Mouse (Mus musculus) heart, adult 2 months (tissue): Measurements from ENCODE around the gene Clip1. TPM values are rescaled to one million over a fixed set of nuclear protein-coding genes. Genes with fewer than 3 reads are reported as not detected.
A peak's percentile ranks its signal among the peaks of the same experiment; 100 is the strongest.

Experiments used
- DNase-seq, 2 experiments: peaks; one replicate each; pipeline ENCODE4 v3.0.0; 2021
- H3K27ac ChIP-seq: fragments of 200-600 bp; 2 replicates; pipeline ENCODE4 v1.8.1; 2022
- H3K27me3 ChIP-seq: fragments of 200-500 bp; 2 replicates; pipeline ENCODE4 v1.6.1; 2012; ENCODE audit warnings: mild to moderate bottlenecking, low read length, inconsistent platforms, mixed read lengths; ENCODE audit not compliant: control insufficient read depth, insufficient read depth
- H3K36me3 ChIP-seq: fragments of 200-500 bp; 2 replicates; pipeline ENCODE4 v1.6.1; 2012; ENCODE audit warnings: low read length, inconsistent platforms; ENCODE audit not compliant: control insufficient read depth, insufficient read depth
- H3K4me1 ChIP-seq: fragments of 200-500 bp; 2 replicates; pipeline ENCODE4 v1.6.1; 2011; ENCODE audit warnings: low read length; ENCODE audit not compliant: control insufficient read depth, insufficient read depth
- H3K4me3 ChIP-seq: fragments of 200-600 bp; 2 replicates; pipeline ENCODE4 v1.8.1; 2022
- H3K79me2 ChIP-seq: fragments of 200-500 bp; replicated peaks from 2 replicates; pipeline ENCODE4 v1.6.1; 2012; ENCODE audit warnings: mild to moderate bottlenecking, inconsistent platforms, low read length, moderate library complexity, mixed read lengths; ENCODE audit not compliant: control insufficient read depth, insufficient read depth
- H3K9ac ChIP-seq: fragments of 200-500 bp; 2 replicates; pipeline ENCODE4 v1.6.1; 2012; ENCODE audit warnings: low read depth, mild to moderate bottlenecking, control low read depth, inconsistent platforms, low read length, mixed read lengths
- CTCF ChIP-seq: fragments of 200-600 bp; IDR thresholded peaks from 2 replicates; pipeline ENCODE4 v1.8.1; 2022; ENCODE audit warnings: antibody characterized with exemption, mild to moderate bottlenecking, moderate library complexity
- EP300 ChIP-seq: fragments of 200-500 bp; IDR thresholded peaks from 2 replicates; pipeline ENCODE4 v1.6.1; 2011; ENCODE audit warnings: low read depth, low read length, control low read depth; ENCODE audit not compliant: insufficient read depth
- POLR2A ChIP-seq: fragments of 200-500 bp; IDR thresholded peaks from 2 replicates; pipeline ENCODE4 v1.6.1; 2011; ENCODE audit warnings: mild to moderate bottlenecking, low read depth, low read length, control low read depth; ENCODE audit not compliant: insufficient read depth
- WGBS: fragments of 180-500 bp; shearing (Covaris S2); methylation state at CpG from one replicate; pipeline ENCODE4 v1.1.7; 2018; 5-methylcytosine and 5-hydroxymethylcytosine counted together
- intact Hi-C: fragments of 180-260 bp; cut with DNase I; formaldehyde crosslinking; loops from one replicate; pipeline ENCODE4 v1.15.1; 2025
- polyA plus RNA-seq: library from polyadenylated mRNA; depleted of rRNA; stranded (reverse); fragments of >200 nt; gene quantifications from 2 replicates; pipeline ENCODE4 v1.2.3, GENCODE M21; 2012
- total RNA-seq, 2 experiments: library from RNA; stranded (reverse); gene quantifications; 2 replicates each; pipeline ENCODE4 v1.2.3; 2021

Clip1 gene
- total and polyA plus RNA-seq, 3 experiments = 77.2 to 195 (median 156) TPM

DNA sequence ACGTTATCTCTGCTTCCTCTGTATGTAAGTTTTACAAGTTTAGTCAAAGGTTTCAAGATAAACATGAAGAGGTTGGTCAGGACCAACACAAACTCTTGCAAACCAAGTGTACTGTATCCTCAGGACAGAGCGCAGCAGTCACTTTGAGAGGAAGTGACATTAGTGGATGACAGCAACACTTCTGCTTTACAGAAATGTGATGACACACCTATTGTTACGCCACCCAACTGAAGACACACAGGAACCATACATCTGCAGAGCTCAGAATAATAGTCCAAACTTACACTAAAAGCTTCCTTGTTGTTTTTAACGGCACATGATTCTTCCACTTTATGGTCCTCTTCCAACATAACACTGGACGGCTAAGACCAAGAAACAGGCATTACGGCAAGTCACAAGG, 29.4 kb upstream of the Clip1 start:
- Histone ChIP-seq H3K79me2 (peaks cover 5% of the 10 kb centered on the region), H3K36me3 (peaks cover 24% of the 10 kb centered on the region), H3K4me1 (peaks cover 1% of the 10 kb centered on the region; the same call in 1 of the 2 replicates), H3K27ac (no peak overlapping the region), H3K27me3 (no peaks in the 10 kb centered on the region), H3K4me3 (no peak overlapping the region), H3K9ac (no peak overlapping the region)
- no peak for DNase-seq
- WGBS = 91% methylated on average over 6 of the region's 6 CpGs
- intact Hi-C loops = no loop called here
- TF ChIP-seq EP300 (no peak), POLR2A (no peak), CTCF (no peak)

DNA sequence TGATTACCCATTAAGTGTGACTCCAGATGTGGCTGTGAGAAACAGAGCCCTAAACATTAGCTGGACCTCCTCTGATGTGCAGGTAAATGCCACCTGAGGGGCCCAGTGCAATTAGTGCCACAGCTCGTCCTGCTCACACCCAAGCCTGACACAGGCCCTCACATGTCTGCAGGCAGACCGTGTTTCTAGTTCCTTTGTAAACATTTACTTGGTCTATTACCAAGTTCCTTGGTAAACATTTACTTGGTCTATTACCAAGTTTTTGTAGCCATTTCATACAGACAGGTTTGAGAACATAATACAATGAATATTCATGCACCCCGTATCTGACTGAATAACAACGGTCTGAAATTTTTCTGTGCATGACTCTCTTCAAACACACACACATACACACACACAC, 25.2 kb upstream of the Clip1 start:
- WGBS = 85% methylated on average over 4 of the region's 4 CpGs

DNA sequence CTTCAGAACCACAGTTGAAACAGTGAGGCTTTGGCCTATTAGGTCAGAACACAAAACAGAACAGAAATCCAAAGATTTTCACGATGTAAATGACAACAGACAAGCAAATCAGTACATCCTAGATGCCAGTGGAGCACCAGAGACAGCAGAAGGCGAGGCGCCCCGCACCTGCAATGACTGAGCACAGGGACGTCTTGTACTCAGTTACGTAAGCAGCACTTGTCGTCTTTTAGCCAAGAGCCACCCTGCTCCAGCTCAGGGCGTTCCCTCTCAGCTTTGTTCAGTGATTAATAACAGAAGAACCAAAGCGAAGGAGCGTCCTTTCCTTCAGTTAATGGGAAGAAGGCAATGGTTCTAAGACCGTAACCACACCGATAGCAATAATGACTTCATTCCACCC, 24.2 kb upstream of the Clip1 start:
- intact Hi-C loops = no loop called here
- TF ChIP-seq EP300 (no peak), POLR2A (no peak), CTCF (no peak)
- no peaks in the 10 kb centered on the region for H3K4me1 ChIP-seq
- H3K79me2 ChIP-seq = peaks cover 2% of the 10 kb centered on the region
- no peak overlapping the region for H3K9ac ChIP-seq
- peaks cover 14% of the 10 kb centered on the region for H3K36me3 ChIP-seq
- H3K27me3 ChIP-seq = no peaks in the 10 kb centered on the region
- WGBS = 92% methylated on average over 12 of the region's 12 CpGs
- DNase-seq = peak in 1 of 2 experiments; percentile 17
- no peak overlapping the region for H3K27ac ChIP-seq
- no peak overlapping the region for H3K4me3 ChIP-seq

More for the DNA sequence above, 25.2 kb upstream of the Clip1 start:
- Histone ChIP-seq H3K36me3 (peaks cover 19% of the 10 kb centered on the region), H3K4me1 (no peaks in the 10 kb centered on the region), H3K4me3 (no peak overlapping the region), H3K27me3 (no peaks in the 10 kb centered on the region), H3K9ac (no peak overlapping the region), H3K79me2 (peaks cover 2% of the 10 kb centered on the region), H3K27ac (no peak overlapping the region)
- TF ChIP-seq CTCF (no peak), EP300 (no peak)
- intact Hi-C loops = no loop called here
- no peak for DNase-seq

DNA sequence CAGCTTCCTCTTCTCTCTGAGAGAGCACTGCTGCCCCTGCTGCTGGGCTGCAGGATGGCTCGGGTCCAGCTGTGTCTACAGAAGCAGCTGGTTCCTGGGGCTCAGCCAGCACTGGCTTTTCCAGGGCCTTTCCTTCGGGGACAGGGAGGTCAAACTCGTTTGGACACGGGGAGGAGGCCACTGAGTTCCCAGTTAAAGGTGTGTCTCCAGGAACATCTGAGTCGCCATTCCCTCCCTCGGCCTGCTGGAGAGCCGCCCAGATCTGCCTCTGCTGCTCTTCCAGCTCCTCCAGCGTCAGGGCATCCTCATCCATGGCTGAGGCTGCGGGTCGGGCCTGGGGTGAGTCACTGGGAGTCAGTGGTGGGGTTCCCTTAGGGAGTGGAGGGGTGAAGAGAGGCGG, 16.2 kb upstream of the Clip1 start:
- H3K27me3 ChIP-seq = no peaks in the 10 kb centered on the region
- H3K27ac ChIP-seq = peak overlapping the region; percentile 59
- H3K4me3 ChIP-seq = no peak overlapping the region
- DNase-seq = peak; percentile 82 to 86
- TF ChIP-seq EP300 = 0 out of 2 replicates have a peak, but pooled peaks have one; percentile 38
- peak; percentile 42 for TF ChIP-seq CTCF
- no peak for TF ChIP-seq POLR2A
- no peaks in the 10 kb centered on the region for H3K79me2 ChIP-seq
- 10% methylated on average over 11 of the region's 11 CpGs for WGBS
- peaks cover 4% of the 10 kb centered on the region for H3K4me1 ChIP-seq
- no peak overlapping the region for H3K9ac ChIP-seq
- intact Hi-C loops = loop anchor here (5.0 kb wide), 1 partner anchor 207 kb away; the partner anchor contains the start of gene Denr
- peaks cover 8% of the 10 kb centered on the region for H3K36me3 ChIP-seq

DNA sequence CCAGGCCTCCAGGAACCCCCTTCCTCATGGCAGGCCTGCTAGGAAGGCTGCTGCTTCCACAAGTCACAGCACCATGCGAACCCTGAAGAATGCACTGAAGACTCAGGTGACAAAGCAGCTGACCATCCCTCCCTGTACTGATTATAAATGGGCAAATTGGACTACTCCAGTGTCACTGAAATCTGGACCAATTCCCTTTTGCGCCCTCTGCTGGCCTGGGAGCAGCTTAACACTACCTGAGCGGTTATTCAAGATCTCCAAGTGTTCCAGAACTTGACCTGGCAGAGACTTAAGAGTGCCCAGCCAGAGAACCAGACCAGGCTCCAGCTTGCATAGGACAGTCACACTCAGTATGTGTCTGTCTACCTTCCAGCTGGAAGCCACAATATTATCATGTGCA, 14.8 kb upstream of the Clip1 start:
- TF ChIP-seq CTCF = peak; percentile 94
- peak; percentile 82 for TF ChIP-seq EP300
- 0 out of 2 replicates have a peak, but pooled peaks have one; percentile 29 for TF ChIP-seq POLR2A
- no peak overlapping the region for H3K27ac ChIP-seq
- DNase-seq = peak; percentile 78 to 82
- intact Hi-C loops = loop anchor here (1.0 to 5.0 kb wide), 2 partner anchors 42 to 73 kb away; no protein-coding TSS in a partner anchor
- no peaks in the 10 kb centered on the region for H3K27me3 ChIP-seq
- peaks cover 10% of the 10 kb centered on the region for H3K36me3 ChIP-seq
- peaks cover 8% of the 10 kb centered on the region for H3K4me1 ChIP-seq
- H3K79me2 ChIP-seq = no peaks in the 10 kb centered on the region
- no peak overlapping the region for H3K4me3 ChIP-seq
- H3K9ac ChIP-seq = no peak overlapping the region
- WGBS = 22% methylated on average over 3 of the region's 3 CpGs

DNA sequence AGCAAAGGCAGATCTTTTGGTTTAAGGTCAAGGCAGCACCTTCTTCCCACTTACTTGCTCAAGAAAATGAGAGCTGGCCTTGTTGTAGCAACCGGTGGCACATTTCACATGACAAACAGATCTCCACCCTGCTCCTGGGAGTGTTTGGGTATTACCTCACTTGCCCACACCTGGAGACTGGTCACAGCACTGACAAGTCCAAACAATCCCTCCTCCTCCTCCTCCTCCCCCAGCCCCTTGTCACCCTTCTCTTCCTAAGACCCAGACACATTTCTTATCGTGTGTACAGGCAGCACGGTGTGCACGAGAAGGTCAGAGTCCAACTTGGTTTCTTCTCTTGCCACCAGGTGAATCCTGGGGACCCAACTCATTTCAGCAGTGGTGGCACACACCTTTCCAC, 12.5 kb upstream of the Clip1 start:
- intact Hi-C loops = loop anchor here (5.0 kb wide), 1 partner anchor 40 kb away; no protein-coding TSS in a partner anchor
- H3K9ac ChIP-seq = no peak overlapping the region
- H3K79me2 ChIP-seq = no peaks in the 10 kb centered on the region
- no peak for DNase-seq
- 78% methylated on average over 4 of the region's 4 CpGs for WGBS
- TF ChIP-seq EP300 = no peak
- no peak for TF ChIP-seq CTCF
- TF ChIP-seq POLR2A = no peak
- peaks cover 15% of the 10 kb centered on the region for H3K4me1 ChIP-seq
- H3K27ac ChIP-seq = no peak overlapping the region
- peaks cover 13% of the 10 kb centered on the region for H3K36me3 ChIP-seq
- no peaks in the 10 kb centered on the region for H3K27me3 ChIP-seq
- H3K4me3 ChIP-seq = no peak overlapping the region
